Mouse (Mus musculus) mature B cell (primary cell): Measurements from ENCODE around the gene Wbp11.
"Not testable (repeated sequence)": the region's sequence is repeated elsewhere in the genome, so short reads cannot be mapped to it uniquely, and the experiment has no call there.

Experiments
- in situ Hi-C: fragments of 300-500 bp; cut with MboI; formaldehyde crosslinking; loops from 2 replicates; pipeline ENCODE4 v1.14.3; 2019

Gene Wbp11

DNA sequence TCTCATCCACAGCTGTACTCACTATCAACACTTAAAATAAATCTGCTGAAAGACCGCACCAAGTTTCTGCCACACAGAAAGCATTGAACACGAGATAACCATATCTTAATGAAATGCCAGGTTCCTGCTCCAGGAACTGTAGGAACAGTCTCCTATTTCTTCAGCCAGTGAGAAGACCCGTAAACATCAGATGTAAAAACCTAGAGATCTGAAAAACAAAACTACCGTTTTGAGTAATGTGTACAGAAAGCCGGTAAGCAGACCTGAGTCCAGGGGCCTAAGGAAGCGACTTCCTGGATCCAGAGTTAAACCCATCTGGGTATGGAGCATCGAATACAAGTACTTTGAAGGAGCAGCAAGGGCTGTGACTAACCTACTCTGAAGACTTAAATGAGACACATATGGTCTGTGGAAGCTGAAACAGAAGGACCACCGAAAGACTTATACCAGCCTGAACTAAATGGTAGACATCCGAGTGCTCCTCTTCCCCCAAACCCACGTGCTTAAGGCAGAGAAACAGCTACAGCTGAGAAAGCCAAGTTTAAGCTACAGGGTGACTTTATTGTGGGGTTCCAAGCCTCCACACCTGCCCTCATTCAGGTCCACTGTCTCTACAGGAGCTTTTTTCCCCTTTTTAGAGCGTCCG, 24.8 kb downstream of the Wbp11 start:
- in situ Hi-C loops: no loop called here

DNA sequence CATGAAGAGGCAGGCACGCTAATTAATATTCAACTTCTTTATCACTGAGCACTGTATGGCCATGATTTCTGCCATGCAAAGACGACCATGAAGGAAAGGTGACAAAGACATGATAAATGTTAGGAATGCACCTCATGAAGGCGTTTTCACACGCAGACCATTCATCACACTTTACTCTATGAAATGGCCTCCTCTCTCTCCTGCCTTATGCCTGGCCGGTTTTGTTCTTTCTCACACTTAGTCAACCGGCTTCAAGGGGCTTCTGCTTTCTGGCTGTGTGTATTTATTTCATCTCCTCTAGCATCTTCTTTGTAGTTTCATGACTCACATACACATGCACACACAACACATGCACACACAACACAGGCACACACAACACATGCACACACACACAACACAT, 26.8 kb downstream of the Wbp11 start:
- in situ Hi-C loops: no loop called here

DNA sequence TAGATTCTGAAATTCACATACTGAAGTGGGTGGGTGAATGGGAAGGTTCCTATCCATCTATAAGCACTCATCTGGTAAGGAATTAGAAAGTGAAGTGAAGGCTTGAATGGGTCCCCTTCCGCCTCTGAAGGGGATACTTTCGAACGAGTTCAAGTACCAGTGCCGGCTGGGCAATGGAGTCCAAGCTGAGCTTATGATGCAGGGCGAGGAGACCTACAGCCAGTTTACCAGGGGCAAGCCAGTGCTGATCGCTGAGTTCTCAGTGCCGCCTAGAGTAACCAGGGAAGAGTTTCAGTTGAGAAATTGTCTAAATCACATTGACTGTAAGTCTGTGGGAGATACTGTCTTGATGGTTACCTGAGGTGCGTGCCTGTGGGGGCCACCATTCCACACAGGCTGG, 27.3 kb downstream of the Wbp11 start:
- in situ Hi-C loops: no loop called here

DNA sequence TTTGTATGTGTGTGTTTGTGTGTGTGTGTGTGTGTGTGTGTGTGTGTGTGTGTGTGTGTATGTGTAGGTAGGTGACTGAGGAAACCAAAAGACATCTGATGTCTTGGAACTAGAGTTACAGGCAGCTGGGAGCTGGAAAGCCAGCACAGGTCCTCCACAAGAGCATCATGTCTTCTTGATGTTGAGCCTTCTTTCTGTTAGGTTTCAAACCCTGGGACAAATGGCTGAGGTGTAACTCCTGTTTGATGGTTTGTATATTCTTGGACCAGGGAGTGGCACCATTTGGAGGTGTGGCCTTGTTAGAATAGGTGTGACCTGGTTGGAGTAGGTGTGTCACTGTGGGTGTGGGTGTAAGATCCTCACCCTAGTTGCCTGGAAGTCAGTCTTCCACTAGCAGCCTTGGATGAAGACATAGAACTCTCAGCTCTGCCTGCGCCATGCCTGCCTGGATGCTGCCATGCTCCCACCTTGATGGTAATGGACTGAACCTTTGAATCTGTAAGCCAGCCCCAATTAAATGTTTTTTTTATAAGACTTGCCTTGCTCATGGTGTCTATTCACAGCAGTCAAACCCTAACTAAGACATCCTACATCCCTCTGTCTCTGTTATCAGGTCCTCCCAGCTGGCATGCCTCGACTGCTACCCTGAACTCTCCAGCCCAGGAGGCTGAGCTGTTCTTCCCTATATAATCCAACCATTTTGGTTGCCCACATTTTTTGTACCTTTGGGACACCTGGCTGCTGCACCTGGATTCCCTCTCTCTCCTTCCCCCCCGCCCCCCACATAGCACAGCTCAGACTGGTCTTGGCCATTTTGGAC, 29.9 kb downstream of the Wbp11 start:
- in situ Hi-C loops: not testable (repeated sequence)

DNA sequence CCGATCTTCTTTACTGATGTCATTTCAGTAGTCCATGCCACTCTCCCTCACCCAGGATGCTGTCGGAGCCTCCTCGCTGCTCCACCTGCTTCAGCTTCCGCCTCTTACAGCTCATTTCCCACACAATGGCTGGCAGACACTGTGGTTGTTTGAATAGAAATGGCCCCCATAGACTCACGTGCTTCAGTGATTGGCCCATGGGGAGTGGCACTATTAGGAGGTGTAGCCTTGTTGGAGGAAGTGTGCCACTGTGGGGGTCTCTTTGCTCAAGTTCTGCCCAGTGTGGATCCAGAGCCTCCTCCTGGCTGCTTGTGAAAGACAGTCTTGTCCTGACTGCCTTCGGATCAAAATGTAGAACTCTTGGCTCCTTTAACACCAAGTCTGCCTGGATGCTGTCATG, 32.2 kb downstream of the Wbp11 start:
- in situ Hi-C loops: no loop called here

DNA sequence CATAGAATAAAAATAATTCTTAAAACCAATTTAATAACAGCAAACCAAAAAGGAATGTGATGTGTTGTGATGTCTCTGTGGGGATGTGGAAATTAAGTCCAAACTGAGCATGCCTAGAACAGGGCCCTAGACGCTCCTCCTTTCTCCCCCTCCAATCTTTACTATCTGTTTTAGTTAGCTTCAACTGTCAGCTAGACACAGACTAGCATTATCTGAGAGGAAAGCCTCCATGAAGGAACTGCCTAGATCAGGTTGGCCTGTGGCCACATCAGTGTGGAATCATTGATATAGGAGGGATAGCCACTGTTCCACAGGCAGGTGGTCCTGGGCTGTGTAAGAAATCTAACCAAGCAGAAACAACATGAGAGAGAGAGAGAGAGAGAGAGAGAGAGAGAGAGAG, 32.9 kb downstream of the Wbp11 start:
- in situ Hi-C loops: no loop called here

DNA sequence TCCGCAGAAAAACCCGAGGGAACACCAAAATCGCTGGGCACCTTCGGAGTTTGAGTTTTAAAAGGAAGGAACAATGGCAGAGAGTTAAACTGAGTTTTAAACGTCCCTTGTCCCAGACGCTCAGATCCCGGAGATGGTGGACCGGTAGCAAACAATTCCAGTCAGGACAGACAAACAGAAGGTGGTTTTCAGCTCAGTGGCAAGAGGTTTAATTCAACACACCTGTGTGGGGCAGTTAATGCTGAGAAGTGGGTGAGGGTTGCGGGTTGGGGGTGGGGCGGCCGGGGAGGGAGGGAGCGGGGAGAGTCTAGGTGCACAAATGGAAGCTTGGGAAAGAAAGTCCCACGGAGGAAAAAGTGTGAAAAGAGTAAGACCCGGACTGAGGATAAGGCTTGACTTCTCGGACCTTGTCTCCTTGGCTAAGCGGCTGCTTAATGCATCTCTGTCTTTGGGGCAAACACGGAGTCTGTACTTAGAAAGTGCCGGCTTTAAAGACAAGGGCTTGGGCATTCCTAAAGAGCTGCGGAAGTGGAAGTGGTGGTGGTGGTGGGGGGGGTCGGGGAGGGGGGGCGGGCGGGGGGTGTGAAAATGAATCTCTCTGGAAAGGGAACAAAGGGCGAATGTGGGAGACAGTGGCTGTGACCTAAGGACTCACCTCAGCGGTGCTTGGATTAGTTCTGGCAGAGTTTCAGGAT, 34.1 kb downstream of the Wbp11 start:
- in situ Hi-C loops: no loop called here

DNA sequence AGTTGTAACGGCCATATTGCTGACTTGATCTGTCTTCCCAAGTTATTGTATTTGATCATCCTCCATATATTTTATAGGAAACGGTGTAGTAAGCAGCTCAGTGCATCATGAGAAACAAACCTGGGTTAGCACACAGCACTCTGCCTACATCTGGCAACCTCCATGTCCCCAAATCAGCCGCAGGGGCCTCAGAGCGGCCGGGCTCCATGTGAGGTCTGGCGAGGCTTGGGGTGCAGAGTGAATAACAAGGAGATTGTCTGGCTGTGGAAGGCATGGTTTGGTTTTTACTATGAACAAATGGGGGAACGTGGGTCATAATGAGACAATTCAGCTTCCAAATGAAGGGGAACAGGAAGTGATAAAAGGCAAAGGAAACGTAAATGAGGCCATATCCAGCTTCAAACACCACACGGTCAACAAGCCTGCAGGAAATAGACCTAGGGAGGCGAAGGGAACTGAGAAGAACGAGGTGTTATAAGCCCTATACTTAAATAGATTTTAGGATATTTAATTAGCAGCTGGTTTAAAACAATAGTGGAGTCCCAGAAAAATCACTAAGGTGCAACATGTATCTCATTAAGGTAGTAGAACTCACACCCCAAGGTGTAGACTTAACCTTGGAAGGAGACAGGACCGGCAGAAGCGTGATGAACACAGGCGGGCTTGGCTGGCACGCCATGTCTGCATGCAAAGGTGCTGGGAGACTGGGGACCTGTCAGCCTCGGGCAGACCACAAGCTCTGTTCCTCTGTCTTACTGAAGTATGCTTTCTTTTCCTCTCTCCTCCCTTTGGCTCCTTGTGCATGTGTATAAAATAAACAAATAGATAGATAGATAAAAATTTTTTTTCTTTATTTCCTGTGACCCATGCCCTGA, 34.9 kb downstream of the Wbp11 start:
- in situ Hi-C loops: no loop called here

DNA sequence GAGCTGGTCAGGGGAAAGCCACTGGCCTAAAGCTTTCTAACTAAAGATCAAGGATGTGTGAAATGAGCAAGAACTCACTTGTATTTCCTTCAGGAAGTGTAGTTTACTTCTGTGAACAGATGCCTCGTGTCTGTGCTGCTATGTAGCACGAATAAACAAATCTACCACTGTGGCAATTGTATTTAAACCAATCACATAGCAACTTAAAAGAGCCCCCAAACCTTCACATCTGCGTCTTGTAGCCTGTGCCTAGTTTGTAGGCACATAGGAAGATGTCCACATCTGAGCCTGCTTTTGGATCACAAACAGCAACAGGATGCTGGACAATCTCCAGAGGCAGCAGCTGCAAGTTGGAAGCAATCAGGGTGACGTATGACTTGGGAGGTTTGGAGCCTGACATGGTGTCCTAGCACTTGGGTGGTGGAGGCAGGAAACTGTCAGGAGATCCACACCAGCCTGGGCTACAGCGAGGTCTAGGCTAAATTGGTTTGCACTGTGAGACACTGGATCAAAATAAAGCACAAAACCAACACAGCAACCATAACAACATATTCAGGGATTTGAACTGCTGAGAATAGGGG, 38.6 kb downstream of the Wbp11 start:
- in situ Hi-C loops: no loop called here

DNA sequence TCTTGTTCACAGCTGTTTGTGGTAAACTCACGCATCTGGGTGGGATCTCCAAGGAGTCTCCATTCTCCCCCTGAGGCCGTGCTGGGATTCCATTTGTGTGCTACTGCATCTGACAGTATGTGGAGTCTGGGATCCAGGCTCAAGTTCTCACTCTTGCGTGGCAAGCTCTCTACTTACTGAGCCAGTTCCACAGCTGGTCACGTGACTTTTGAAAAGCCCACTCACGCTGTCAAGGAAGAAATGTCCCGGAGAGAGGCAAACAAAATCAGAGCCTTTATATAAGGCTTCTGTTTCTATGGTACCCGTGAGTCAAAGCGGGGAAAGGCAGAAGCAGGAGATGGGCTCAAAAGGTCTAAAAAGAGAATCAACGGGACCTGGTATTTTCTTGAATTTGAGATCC, 45.3 kb downstream of the Wbp11 start:
- in situ Hi-C loops: no loop called here

DNA sequence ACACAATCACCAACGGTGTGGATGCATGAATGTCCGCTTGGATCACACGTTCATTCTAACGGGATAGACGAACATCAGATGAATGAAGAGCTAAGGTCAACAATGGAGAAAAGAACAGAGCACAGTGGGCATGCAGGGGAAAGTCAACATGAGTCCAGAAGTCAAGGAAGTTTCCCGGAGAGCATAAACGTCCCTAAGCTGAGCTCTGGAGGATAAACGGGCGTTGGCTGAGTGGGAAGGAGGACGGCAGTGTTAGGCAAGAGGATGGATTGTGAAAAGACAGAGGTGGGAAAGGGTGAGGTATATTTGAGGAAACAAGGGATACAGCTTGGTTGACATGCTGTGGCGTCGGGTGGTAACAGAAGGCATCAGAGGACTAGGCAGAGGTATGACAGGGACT, 45.9 kb downstream of the Wbp11 start:
- in situ Hi-C loops: no loop called here

DNA sequence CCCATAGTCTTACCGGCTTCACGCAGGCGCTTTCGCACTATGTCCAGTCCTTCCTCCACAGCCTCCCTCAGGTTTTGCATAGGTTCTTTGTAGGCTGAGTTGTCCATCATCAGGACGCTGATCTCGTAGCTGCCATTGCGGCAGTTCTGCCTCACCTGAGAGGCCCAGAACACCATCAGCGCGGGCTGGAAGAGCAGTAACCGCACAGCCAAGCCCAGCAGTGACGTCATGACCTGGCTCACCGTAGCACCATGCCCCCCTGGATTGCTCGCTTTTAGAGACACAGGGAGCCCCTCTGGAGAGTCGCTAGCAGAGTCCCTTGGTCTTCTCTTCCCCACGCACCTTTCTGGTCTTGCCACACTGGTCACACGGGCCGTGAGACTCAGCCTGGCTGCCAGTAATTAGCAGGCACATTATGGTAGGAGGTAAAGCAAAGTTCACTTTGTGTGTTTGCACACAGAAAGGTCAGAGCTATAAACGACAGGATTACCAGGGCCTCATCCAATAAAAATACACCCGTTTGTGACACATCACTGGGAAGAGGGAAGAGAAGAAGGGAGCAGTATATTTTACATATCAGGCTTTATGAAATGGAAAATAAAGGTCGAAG, 46.6 kb downstream of the Wbp11 start, which contains the start of gene Gucy2c:
TSS of gene Gucy2c (minus strand) at position 389 of the 610 bp plus-strand sequence.
- in situ Hi-C loops: no loop called here

DNA sequence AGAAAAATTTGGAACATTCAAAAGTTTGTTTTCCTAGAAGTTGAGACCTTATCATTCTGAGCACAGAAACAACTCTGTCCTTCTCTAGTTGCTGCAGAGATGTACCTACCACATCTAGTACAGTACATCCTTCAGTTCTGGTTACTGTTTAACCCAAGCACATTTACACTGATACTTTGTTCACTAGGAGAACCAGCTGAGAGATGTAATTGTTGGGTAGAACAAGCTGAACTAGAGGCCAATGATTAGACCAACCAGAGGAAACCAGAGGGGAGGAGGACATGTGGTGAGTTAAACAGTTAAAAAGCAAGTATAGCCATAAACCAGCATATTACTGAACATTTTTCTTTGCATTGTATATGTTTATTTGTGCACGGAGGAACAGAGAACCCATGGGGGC, 51.6 kb downstream of the Wbp11 start:
- in situ Hi-C loops: no loop called here

DNA sequence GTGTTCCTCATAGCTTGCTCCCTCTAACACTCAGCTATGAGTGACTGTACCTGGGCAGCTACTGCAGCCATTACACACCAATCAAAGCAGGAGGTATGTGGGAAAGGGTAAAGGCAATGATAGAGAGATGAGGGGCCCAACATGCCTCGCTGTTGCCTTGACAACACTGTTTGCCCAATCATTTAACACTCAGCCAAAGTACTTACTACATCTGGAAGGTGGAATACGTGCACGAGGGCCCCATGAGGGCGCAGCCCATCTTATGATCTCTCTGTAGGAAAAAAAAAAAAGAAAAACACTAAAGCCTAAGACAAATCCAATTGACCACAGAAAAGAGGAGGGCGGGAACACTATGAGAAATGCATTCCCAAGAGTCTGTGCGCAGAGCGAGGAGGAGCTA, 58.2 kb downstream of the Wbp11 start:
- in situ Hi-C loops: no loop called here

DNA sequence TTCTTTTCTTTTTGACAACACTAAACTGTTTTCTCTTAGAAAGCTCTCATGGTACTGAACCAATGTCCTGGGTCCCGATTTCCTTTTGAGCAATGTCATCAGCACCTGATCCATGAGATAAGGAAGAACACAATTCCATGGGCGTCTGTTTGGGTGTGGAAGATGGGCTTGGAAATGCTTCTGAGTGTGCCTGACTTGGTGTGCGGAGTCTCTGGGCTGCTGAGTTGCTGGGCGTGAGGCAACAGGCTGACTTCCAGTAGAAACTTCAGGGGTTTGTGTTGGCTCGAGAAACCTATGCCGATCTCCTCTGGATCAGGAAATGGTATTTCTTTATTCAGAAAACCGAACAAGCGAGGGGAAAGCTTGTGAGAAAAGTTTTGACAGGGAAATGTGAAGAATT, 58.9 kb downstream of the Wbp11 start:
- in situ Hi-C loops: no loop called here

DNA sequence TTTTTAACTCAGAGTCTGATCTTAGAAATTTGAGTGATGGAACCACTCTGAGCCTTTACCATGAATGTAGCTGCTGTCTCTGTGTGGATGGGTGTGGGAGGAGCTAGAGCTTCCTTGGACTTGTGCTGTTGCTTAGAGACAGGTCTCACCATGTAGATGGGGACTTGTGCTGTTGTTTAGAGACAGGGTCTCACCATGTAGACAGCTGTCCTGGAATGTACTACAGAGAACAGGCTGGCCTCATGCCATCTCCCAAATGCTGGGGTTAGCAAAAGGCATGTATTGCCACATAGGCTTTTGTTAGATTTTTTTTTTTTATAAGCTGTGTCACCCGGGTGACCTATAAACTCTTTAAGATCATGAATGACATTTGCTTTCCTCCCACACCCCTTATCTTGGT, 64.1 kb downstream of the Wbp11 start:
- in situ Hi-C loops: no loop called here
